Mouse (Mus musculus) liver, embryonic 13.5 days (tissue): ENCODE results near the gene Lama2. TPM values are rescaled to one million over a fixed set of nuclear protein-coding genes. Genes with fewer than 3 reads are reported as not detected.

Source experiments
- ATAC-seq: fragments of 200-750 bp; cut with Nextera tagmentation; 2 replicates; pipeline ENCODE4 v1.8.0; 2017; ENCODE audit warnings: low read depth, mild to moderate bottlenecking, moderate number of reproducible peaks, moderate library complexity
- DNase-seq: peaks from one replicate; pipeline ENCODE4 v3.0.0; 2022
- H3K27ac ChIP-seq: fragments of 300-500 bp; sonication (generic); 2 replicates; pipeline ENCODE4 v1.5.1; 2015; ENCODE audit warnings: moderate library complexity, mild to moderate bottlenecking, inconsistent platforms
- H3K27me3 ChIP-seq: fragments of 300-500 bp; sonication (generic); 2 replicates; pipeline ENCODE4 v1.6.1; 2015; ENCODE audit warnings: mild to moderate bottlenecking, inconsistent platforms
- H3K36me3 ChIP-seq: fragments of 300-500 bp; sonication (generic); 2 replicates; pipeline ENCODE4 v1.6.1; 2015; ENCODE audit warnings: mild to moderate bottlenecking, inconsistent platforms
- H3K4me1 ChIP-seq: fragments of 300-500 bp; sonication (generic); replicated peaks from 2 replicates; pipeline ENCODE4 v1.6.1; 2015; ENCODE audit warnings: inconsistent platforms
- H3K4me2 ChIP-seq: fragments of 300-500 bp; sonication (generic); 2 replicates; pipeline ENCODE4 v1.6.1; 2015; ENCODE audit warnings: inconsistent platforms, mild to moderate bottlenecking, moderate library complexity
- H3K4me3 ChIP-seq: fragments of 300-500 bp; sonication (generic); replicated peaks from 2 replicates; pipeline ENCODE4 v1.5.1; 2015; ENCODE audit warnings: mild to moderate bottlenecking, inconsistent platforms
- H3K9ac ChIP-seq: fragments of 300-500 bp; sonication (generic); 2 replicates; pipeline ENCODE4 v1.6.1; 2015; ENCODE audit warnings: mild to moderate bottlenecking, inconsistent platforms
- H3K9me3 ChIP-seq: fragments of 300-500 bp; sonication (generic); replicated peaks from 2 replicates; pipeline ENCODE4 v1.6.1; 2016; ENCODE audit warnings: inconsistent platforms
- WGBS: fragments of 180-500 bp; shearing (Covaris S2); methylation state at CpG from one replicate; pipeline ENCODE4 v1.1.7; 2015; ENCODE audit not compliant: insufficient replicate concordance; 5-methylcytosine and 5-hydroxymethylcytosine counted together
- polyA plus RNA-seq: library from polyadenylated mRNA; unstranded; fragments of >200 nt; fragmentation: Nextera tagmentation; extraction: Ambion mirVana; gene quantifications from 2 replicates; pipeline ENCODE4 v1.2.1, GENCODE M21; 2015

Gene Lama2
- polyA plus RNA-seq, 1 experiment from 2014 or later: 0.41 TPM

DNA sequence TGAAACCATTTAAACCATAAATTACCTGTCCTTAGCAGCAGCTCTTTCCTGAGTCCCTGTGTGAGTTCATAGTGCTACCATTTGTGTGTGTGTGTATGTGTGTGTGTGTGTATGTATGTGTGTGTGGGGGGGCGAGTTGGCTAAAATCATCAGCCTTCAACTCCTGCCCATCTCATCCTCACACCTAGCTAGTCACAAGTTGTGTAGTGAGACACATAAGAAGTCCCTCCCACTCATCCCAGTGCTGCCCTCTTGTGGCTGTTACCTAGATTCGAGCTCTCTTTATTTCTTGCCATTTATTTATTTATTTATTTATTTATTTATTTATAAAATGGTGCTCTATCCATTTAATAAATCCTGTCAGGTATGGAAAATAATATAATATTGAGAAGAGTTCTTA is 457.2 kb downstream of the Lama2 start:
- Histone ChIP-seq H3K27me3 (no peaks in the 10 kb centered on the region), H3K4me2 (no peak overlapping the region), H3K9me3 (no peaks in the 10 kb centered on the region), H3K4me3 (no peak overlapping the region), H3K27ac (no peak overlapping the region), H3K36me3 (no peaks in the 10 kb centered on the region), H3K4me1 (no peaks in the 10 kb centered on the region), H3K9ac (no peak overlapping the region)
- DNase-seq (no peak), ATAC-seq (no peak)
- 68% methylated on average over 2 of the region's 2 CpGs for WGBS

GRCm38 (mm10) chr10:27150220-27150619 is 469.3 kb downstream of the Lama2 start:
- no peak overlapping the region for H3K27ac ChIP-seq

GRCm38 (mm10) chr10:27140422-27140821 is 479.1 kb downstream of the Lama2 start:
- Histone ChIP-seq H3K36me3 (no peaks in the 10 kb centered on the region), H3K4me2 (no peak overlapping the region), H3K27me3 (no peaks in the 10 kb centered on the region), H3K9ac (no peak overlapping the region), H3K4me3 (no peak overlapping the region), H3K27ac (no peak overlapping the region), H3K9me3 (no peaks in the 10 kb centered on the region), H3K4me1 (no peaks in the 10 kb centered on the region)
- 37% methylated on average over 3 of the region's 3 CpGs for WGBS
- DNase-seq (no peak), ATAC-seq (no peak)

More at GRCm38 (mm10) chr10:27150220-27150619, 469.3 kb downstream of the Lama2 start:
- Histone ChIP-seq H3K9ac (no peak overlapping the region), H3K4me1 (no peaks in the 10 kb centered on the region), H3K4me2 (no peak overlapping the region), H3K36me3 (no peaks in the 10 kb centered on the region), H3K4me3 (no peak overlapping the region), H3K27me3 (no peaks in the 10 kb centered on the region), H3K9me3 (no peaks in the 10 kb centered on the region)
- DNase-seq: no peak
- WGBS: 62% methylated on average over 3 of the region's 3 CpGs
- no peak for ATAC-seq

- Histone ChIP-seq H3K36me3 (no peaks in the 10 kb centered on the region), H3K27me3 (no peaks in the 10 kb centered on the region), H3K9me3 (no peaks in the 10 kb centered on the region), H3K9ac (no peak overlapping the region), H3K27ac (no peak overlapping the region), H3K4me2 (no peak overlapping the region), H3K4me1 (no peaks in the 10 kb centered on the region), H3K4me3 (no peak overlapping the region)
- ATAC-seq: no peak
- WGBS: 78% methylated on average over 1 of the region's 1 CpGs
- peak; percentile 38 for DNase-seq
Measured at GRCm38 (mm10) chr10:27135768-27136167, 483.8 kb downstream of the Lama2 start.

GRCm38 (mm10) chr10:27133135-27133534 is 486.4 kb downstream of the Lama2 start:
- no peak overlapping the region for H3K27ac ChIP-seq
- DNase-seq (no peak), ATAC-seq (no peak)
- 25% methylated on average over 1 of the region's 1 CpGs for WGBS
- H3K36me3 ChIP-seq: no peaks in the 10 kb centered on the region
- no peak overlapping the region for H3K4me3 ChIP-seq
- H3K9me3 ChIP-seq: no peaks in the 10 kb centered on the region
- no peaks in the 10 kb centered on the region for H3K27me3 ChIP-seq
- no peak overlapping the region for H3K4me2 ChIP-seq
- H3K4me1 ChIP-seq: no peaks in the 10 kb centered on the region
- no peak overlapping the region for H3K9ac ChIP-seq

DNA sequence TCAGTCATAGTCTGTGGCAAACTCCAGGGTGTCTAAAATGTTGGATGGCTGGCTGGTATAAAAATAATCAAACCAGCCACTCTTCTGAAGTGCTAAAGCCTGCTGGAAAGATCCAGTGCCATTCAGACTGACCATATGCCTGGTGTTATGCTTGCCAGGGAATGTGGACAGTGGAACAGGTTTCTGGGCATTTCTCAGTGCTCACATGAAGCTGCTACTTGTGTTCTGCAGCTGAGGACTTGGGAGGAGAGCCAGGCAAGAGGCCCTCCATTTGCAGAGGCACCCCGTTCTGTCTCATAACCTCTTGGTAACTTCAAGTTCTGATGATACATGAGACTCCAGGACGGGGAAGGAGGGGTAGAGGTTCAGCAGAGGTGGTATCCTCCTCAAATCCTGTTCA is 492.1 kb downstream of the Lama2 start:
- no peak for ATAC-seq
- Histone ChIP-seq H3K27ac (no peak overlapping the region), H3K9ac (no peak overlapping the region), H3K4me3 (no peak overlapping the region), H3K4me2 (no peak overlapping the region), H3K36me3 (no peaks in the 10 kb centered on the region), H3K4me1 (no peaks in the 10 kb centered on the region), H3K9me3 (no peaks in the 10 kb centered on the region), H3K27me3 (no peaks in the 10 kb centered on the region)
- 50% methylated on average over 2 of the region's 2 CpGs for WGBS
- DNase-seq: no peak

DNA sequence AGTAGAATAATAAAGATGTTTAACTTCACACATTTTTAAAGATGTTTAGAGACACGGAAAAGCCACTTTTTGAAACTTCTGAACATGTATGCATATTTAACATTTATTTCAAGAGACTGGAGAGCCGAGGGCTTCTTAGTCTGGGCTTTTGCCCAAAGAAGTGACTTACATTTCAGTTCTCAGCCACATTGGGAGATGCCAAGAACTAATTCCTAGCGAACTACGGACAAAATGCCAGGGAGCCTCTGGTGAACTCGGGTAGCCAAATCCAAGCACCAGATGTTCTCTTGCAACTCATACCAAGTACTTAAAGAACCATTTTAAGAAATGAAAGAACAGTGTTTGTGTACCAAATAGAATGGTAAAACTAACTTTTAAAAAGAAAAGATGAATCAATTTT is 495.8 kb downstream of the Lama2 start:
- WGBS: 58% methylated on average over 5 of the region's 5 CpGs
- no peaks in the 10 kb centered on the region for H3K4me1 ChIP-seq
- no peak for ATAC-seq
- no peaks in the 10 kb centered on the region for H3K27me3 ChIP-seq
- H3K27ac ChIP-seq: no peak overlapping the region
- no peak for DNase-seq
- H3K4me2 ChIP-seq: no peak overlapping the region
- no peaks in the 10 kb centered on the region for H3K36me3 ChIP-seq
- no peak overlapping the region for H3K9ac ChIP-seq
- no peaks in the 10 kb centered on the region for H3K9me3 ChIP-seq
- H3K4me3 ChIP-seq: no peak overlapping the region

- Histone ChIP-seq H3K4me3 (no peak overlapping the region), H3K4me1 (no peaks in the 10 kb centered on the region), H3K36me3 (no peaks in the 10 kb centered on the region), H3K27ac (no peak overlapping the region), H3K9ac (no peak overlapping the region), H3K27me3 (no peaks in the 10 kb centered on the region), H3K9me3 (no peaks in the 10 kb centered on the region), H3K4me2 (no peak overlapping the region)
- DNase-seq (no peak), ATAC-seq (no peak)
- WGBS: 65% methylated on average over 3 of the region's 3 CpGs
Measured at GRCm38 (mm10) chr10:27117815-27118214, 501.7 kb downstream of the Lama2 start.

DNA sequence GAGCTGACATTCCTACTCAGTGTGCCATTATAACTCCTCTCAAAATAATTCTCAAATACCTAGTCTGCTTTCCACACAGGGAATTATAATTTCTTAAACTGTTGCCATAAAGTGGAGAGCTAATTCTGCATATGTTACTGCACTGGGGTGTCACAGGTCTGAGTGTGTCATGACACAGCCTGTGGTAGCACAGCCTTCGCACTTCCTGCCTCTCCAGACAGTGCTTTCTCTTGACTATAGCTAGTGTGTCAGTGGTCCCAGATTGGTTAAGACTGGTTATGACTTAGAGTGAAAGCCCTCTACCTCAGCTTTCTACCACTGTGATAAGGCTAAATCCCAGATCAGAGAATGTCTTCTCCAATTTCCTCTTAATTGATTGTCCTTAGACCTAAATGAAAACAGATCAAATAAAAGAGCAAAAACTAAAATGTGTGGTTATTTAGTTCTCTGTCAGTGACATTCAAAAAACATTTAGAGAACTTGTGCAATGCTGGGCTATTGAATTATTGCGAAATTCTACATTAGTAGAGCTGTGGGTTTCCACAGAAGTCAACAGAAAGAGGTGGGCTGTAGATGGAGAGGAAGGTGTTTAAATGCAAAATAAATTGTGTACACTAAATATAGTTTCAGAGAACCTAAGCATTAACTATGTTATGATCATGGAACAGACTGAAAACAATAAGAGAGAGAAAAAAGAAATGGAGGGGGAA is 502.5 kb downstream of the Lama2 start:
- no peaks in the 10 kb centered on the region for H3K9me3 ChIP-seq
- ATAC-seq: no peak
- no peaks in the 10 kb centered on the region for H3K4me1 ChIP-seq
- H3K27me3 ChIP-seq: no peaks in the 10 kb centered on the region
- H3K4me2 ChIP-seq: no peak overlapping the region
- no peaks in the 10 kb centered on the region for H3K36me3 ChIP-seq
- WGBS: 47% methylated on average over 2 of the region's 2 CpGs
- no peak for DNase-seq
- H3K9ac ChIP-seq: no peak overlapping the region
- H3K4me3 ChIP-seq: no peak overlapping the region
- no peak overlapping the region for H3K27ac ChIP-seq

DNA sequence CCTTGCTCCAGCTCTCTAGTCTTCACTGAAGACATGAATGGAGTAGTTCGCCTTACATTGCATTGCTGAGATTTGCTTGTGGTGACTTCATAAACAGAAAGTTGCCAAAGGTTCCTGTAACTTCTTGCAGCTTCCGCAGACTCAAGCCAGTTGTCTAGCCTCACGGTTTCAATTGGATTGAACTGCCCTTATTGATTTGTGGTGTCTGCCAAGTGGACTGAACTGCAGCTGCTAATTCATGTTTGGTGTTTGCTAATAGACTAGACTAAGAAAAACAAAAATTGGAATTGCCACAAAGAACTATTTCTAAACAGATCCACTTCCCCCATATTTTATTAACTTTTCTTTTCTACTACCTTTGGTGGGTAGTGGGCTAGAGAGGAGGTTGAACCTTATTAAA is 505.4 kb downstream of the Lama2 start:
- Histone ChIP-seq H3K9ac (no peak overlapping the region), H3K4me3 (no peak overlapping the region), H3K27me3 (no peaks in the 10 kb centered on the region), H3K4me1 (no peaks in the 10 kb centered on the region), H3K9me3 (no peaks in the 10 kb centered on the region), H3K36me3 (no peaks in the 10 kb centered on the region), H3K4me2 (no peak overlapping the region), H3K27ac (no peak overlapping the region)
- 73% methylated on average over 3 of the region's 3 CpGs for WGBS
- ATAC-seq (no peak), DNase-seq (no peak)

DNA sequence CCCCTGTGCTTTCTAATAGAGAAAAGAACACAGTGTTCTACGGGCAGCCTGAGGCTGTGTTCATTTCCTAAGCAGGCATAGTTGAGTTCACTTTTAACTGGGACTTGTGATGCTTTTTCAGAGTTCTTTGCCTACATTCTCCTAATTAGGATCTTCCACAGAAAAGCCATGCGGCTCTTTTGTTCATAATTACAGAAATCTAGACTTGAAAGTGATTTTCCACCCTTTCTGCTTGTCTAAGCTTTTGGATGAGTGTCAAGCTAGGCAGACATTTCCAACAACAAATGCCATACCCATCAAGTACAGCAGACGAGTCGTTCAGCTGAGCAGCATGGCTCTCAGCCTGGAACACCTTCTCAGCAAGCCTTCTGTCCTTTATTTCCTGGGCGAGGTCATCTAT is 515.7 kb downstream of the Lama2 start:
- Histone ChIP-seq H3K4me2 (no peak overlapping the region), H3K4me1 (no peaks in the 10 kb centered on the region), H3K27me3 (no peaks in the 10 kb centered on the region), H3K4me3 (no peak overlapping the region), H3K9me3 (no peaks in the 10 kb centered on the region), H3K36me3 (no peaks in the 10 kb centered on the region), H3K9ac (no peak overlapping the region), H3K27ac (no peak overlapping the region)
- ATAC-seq: no peak
- no peak for DNase-seq
- 69% methylated on average over 5 of the region's 5 CpGs for WGBS

- DNase-seq (no peak), ATAC-seq (no peak)
- no peak overlapping the region for H3K4me2 ChIP-seq
- H3K36me3 ChIP-seq: no peaks in the 10 kb centered on the region
- H3K27me3 ChIP-seq: no peaks in the 10 kb centered on the region
- H3K4me1 ChIP-seq: no peaks in the 10 kb centered on the region
- no peaks in the 10 kb centered on the region for H3K9me3 ChIP-seq
- no peak overlapping the region for H3K27ac ChIP-seq
- H3K4me3 ChIP-seq: no peak overlapping the region
- H3K9ac ChIP-seq: no peak overlapping the region
- 70% methylated on average over 3 of the region's 3 CpGs for WGBS
Measured at GRCm38 (mm10) chr10:27101800-27102353, 517.7 kb downstream of the Lama2 start.
